Mouse (Mus musculus): Measurements from ENCODE around the gene Bok.
"Not testable (repeated sequence)": the region's sequence is repeated elsewhere in the genome, so short reads cannot be mapped to it uniquely, and the experiment has no call there.

Bok gene

DNA sequence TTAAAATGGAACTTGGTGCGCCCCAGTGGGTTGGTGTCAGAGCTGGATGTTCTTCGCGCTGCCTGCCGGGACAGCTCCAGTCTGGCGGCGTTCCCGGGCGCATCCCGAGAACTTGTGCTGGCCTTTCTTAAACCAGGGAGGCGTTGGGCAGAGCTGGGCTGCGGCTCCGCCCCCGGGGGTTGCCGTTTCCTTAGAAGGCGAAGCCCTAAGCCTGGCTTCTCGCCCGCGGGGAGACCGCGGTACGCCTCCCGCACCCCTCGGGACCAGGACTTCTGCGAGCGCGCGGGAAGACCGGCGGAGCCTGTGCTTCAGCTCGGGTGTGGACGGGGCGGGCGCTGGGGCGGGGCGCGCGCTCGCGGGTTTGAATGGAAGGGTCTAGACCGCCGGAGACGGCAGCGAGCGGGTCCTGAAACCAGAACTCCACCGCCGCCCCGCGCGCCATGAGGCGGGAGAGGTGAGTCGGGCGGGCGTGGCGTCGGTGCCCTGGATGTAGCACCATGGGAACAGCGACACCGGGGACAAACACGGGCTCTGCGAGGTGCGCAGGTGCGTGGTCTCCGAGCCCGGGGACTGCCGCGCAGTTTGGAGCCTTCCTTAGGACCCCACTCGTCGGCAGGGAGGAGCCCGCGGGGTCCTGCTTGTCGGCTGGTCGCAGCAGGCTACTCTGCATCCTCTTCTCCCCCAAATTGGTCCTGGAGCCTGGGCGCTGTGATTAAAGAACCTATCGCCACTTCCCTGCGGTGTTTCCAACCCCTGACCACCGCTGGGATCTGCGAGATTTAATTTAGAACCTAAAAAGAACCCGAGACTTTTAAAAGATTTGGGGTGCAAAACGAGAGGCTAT lies at the start of gene Bok:
Gene Bok, plus strand, starts transcription at position 260 of the 844 bp plus-strand sequence.
- no peak for DNase-seq (ENCODE audit: extremely low read depth, low read depth)

DNA sequence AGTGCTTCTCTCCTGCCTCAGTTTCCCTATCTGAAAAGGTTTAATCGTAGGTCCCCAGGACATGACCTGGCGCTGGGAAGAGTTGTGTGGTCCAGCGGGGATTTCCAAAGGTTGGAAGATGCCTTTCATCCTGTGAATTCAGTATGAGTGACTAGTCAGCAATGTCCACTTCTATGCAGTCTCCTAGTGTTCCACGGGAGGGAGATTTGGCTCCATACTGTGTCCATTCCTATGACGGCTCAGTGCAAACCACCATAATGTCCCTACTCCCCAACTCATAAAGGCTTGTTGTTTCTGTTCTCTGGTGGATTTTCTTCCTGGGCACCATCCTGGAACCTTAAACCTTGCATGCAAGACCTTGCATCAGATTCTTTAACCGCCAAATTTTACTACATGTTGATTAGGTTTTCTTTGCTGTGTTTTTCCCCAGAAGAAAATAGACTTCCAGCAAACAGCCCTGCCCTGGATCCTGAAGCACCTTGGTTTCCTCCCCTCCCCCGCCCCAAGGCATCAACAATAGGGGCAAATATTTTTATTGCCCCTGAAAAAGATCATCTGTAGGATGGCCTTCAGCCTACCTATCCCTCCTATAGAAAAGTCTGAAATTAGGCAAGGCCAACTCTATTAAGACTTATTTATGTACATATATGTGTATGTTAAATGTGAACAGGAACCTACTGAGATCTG lies 49.1 kb upstream of the Bok start:
- no peak for DNase-seq (ENCODE audit: extremely low read depth, low read depth)

DNA sequence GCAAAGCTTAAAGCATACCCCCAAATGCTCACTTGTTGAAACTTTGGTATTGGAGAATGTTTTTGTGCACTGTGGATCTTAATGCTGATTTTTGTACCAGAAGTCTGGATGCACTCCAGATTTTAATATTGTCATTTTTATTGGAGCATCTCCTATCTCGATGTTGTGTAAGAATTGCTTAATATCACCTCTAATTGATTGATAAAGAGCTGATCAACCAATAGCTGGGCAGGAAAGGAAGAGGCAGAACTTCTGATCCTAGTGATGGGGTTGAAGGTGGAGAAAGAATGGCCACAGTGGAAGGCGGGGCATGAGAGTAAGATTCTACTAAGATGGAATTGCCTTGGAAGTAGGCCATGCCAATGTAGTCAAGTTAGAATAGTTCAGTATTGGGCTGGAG lies 43.5 kb upstream of the Bok start:
- no peak for DNase-seq (ENCODE audit: extremely low read depth, low read depth)

DNA sequence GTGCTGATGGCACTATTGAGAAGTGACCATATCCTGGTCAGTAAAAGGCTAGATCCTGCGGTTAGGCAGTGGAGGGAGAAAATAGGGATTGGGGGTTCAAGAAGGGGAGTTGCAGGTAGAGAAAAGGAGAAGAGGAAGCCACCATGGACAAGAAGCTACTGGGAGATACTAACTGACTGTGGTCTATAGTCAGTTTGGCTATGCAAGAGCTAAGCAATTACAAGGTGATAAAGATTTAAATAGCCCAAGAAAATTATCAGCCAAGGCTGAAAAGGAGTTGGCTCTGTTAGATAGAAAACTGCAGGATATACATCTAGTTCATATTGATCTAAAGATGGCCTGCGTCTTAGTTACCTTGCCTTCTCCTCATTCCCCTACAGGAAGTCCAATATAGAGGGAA lies 42.8 kb upstream of the Bok start:
- no peak for DNase-seq (ENCODE audit: extremely low read depth, low read depth)

DNA sequence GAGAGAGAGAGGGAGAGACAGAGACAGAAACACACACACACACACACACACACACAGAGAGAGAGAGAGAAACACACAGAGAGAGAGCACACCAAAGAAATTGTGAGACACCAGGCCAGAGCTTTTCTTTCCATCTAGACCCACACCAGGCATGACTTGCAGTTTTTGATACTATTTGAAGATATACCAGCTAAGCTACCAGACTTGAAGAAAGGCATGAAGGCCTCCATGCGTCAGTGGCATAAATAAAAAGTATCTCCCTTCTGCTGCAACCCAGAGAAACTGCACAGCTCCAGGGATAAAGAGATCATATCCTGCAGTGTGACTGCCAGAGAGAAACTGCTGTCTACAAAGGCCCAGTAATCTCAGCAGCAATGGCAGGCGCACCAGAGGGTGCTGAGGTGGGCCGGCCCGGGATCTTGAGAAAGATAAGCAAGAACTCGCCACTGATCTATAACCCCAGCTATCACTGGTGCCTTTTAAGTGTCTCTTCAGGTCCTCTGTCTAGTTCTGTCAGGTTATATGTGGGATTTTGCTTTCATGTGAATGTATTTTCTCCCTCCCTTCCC lies 35.8 kb upstream of the Bok start:
- DNase-seq (ENCODE audit: extremely low read depth, low read depth), result no peak

DNA sequence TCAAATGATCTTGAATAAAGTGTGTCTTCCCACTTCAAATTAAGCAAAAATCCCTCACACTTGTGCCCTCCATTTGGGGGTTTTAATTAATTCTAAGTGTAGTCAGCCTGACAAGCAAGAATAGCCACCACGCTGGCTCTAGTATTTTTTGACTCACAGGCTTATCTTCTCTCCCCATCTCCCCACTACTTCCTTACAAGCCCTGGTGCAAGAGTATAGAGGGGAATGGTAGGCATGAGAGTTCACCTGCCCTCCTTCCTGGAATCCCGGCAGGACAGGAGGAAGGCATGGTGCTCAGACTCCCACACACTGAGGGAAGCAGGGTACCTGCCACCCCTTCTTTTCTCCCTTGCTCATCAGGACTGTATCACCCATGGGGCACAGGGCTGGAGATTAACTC lies 31.2 kb upstream of the Bok start:
- DNase-seq (ENCODE audit: extremely low read depth, low read depth), result no peak

DNA sequence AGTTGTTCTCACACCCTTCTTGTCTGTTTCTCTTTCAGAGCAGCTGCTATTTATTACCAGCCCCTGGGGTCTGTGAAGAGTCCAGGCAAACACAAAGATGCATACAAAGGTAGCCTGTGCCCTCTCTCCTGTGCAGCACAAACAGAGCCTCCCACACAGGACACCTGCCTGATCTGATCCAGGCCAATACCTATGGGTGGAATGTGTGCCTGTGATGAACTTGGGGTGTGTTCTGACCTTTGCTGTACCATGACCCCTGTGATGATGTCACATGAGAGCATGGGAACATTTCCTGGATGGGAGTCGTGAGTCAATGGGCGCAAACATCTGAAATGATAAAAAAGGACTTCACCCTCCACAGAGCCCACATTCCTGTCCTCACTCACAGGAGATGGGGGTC lies 30.7 kb upstream of the Bok start:
- no peak for DNase-seq (ENCODE audit: extremely low read depth, low read depth)

DNA sequence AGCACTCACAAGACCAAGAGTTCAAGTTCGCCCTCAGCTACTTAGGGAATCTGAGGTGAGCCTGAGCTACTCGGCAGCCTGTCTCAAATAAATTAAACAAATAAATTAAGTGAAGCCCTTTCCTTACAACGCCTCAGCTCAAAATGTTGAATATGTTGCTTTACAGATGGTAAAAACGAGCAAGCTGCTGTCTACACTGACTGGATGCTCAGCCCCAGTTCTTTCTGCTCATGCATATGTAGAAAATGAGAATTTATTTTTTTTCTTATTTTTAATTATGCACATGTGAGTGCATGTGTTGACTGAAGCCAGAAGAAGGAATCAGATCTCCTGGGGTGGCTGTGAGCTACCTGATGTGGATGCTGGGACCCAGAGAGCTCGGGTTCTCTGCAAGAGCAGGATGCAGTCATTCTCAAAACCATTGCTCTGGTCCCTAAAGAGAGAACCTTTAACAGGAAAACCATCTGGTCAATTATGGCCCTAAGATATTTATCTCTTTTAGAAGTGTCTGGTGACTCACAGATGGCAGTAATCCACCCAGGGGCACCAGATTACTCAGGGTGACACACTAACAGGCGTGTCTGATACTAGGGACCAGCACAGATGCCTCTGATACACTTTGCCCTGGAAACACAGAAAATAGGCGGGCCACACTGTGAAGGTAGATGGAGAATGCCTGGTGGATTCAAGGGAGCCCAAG lies 29.0 kb upstream of the Bok start:
- DNase-seq (ENCODE audit: extremely low read depth, low read depth), result no peak

DNA sequence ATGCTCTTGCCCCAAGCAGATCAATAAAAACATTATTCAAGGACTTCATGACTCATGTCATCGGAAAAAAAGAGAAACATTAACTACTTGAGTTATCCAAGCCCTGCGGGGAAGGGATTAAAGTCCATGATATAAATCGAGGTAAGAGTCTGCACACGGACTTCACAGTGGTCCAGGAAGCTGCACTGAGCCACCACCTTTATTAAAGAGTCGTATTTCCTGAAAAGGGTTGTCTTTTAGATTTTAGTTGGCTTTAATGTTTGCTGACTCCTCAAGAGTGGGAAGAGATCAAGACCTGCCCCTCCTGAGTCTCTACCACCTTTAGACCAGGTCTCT lies 28.5 kb upstream of the Bok start:
- DNase-seq (ENCODE audit: extremely low read depth, low read depth), result no peak

DNA sequence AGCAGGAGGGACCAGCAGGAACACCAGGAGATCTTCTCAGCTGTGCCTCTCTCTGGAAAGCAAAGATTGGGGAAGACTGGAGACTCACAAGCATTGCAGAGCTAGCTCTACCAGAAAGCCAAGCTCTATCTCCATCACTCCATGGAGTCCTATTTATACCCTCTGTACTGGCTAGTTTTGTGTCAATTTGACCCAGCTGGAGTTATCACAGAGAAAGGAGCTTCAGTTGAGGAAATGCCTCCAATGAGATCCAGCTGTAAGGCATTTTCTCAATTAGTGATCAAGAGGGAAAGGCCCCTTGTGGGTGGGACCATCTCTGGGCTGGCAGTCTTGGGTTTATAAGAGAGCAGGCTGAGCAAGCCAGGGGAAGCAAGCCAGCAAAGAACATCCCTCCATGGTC lies 26.9 kb upstream of the Bok start, which contains the start of gene Stk25:
Gene Stk25, minus strand, starts transcription at position 101 of the 400 bp plus-strand sequence.
- DNase-seq (ENCODE audit: extremely low read depth, low read depth), result not testable (repeated sequence)

DNA sequence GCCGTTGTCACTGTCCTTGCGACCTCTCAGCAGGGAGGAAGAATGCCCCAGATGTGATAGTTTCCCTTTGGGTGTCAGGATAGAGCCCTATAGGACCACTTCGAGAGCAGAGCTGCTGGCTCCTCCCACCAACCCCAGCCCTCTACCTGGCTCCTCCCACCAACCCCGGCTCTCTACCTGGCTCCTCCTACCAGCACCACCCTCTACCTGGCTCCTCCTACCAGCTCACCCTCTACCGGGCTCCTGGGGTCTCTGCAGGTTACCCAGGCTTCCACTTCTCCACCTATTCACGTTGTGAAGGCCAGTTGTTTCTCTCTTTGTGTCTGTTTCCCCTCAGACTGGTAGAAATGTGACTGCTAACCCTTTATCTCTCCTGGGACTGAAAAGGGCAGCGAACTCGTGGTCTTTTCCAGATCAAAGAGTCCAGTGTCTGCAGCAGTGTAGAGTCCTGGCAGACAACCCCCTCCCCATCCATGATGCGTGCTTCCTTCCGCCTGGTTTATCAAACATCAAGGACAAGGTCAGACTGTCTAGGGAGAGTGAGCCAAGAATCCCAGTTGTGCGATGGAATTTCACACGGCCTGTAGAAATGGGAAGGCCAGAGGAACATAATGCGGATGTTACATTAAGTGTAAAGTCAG lies 17.6 kb upstream of the Bok start:
- no peak for DNase-seq (ENCODE audit: extremely low read depth, low read depth)

DNA sequence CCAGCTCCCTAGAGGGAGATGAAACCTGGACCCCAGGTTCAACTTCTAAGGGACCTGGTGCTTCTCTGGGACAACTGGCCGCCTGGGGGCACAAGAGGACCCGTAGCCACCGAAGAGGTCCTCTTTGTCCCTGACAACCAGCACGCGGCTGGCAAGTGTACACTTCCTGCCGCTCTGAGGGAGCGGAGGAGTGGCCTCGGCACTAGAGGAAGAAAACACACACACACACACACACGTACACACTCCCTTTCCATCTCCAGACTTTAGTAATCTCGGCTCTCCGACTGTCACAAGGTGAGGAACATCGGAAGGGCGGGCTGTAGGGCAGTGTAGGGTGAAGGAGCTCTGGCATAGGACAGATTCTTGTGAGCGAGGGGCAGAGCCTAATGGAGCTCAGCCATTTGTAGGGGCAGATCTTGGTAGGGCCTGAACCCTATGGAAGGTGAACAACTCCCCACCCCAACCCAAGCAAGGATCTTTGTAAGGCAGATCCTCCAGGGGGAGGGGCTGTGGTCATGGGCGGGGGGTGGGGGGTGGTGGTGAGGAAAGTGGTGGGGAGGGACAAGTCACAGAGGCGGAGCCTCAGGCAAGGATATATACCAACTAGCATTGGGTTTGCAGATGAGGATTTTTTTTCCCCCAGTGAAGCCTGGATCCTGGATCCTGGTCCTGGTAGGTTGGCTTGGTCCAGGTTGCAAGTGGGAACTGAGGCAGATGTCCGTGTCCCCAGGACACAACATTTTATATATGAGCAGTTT lies 16.5 kb upstream of the Bok start:
- DNase-seq (ENCODE audit: extremely low read depth, low read depth), result no peak

DNA sequence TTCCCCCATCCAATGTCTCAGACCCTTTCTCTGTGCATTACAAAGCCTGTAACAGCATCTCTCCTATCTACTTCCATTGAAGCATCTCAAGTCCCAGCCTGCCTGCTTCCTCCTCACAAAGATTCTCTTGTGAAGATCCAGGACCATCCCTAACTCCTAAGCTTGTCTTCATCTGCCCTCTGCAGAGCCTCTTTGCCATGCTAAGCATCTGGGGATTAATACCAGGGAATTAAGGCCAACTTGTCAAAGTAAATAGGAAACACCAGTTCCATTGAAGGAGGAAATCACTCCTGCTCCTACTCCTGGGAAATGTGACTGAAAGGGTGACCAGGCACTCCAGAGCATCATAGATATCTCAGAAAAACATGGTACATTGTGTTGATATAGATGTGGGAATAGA lies 15.5 kb upstream of the Bok start:
- no peak for DNase-seq (ENCODE audit: extremely low read depth, low read depth)

DNA sequence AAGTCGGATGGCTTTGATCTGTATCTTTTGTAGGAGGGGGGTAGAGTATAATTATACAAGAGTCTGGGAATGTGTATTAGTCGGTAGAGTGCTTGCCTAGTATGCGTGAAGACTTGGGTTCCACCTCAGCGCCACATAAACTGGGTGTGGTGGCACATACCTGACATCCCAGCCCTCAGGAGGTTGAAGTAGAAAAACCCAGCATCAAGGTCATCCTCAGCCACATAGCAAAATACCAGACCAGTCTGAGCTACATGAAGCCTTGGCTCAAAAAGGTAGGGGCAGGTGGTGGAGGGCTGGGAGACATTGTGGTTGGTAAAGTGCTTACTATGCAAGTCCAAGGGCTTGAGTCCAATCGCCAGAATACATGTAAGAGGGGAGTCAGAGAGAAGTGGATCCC lies 12.8 kb upstream of the Bok start:
- DNase-seq (ENCODE audit: extremely low read depth, low read depth), result no peak

DNA sequence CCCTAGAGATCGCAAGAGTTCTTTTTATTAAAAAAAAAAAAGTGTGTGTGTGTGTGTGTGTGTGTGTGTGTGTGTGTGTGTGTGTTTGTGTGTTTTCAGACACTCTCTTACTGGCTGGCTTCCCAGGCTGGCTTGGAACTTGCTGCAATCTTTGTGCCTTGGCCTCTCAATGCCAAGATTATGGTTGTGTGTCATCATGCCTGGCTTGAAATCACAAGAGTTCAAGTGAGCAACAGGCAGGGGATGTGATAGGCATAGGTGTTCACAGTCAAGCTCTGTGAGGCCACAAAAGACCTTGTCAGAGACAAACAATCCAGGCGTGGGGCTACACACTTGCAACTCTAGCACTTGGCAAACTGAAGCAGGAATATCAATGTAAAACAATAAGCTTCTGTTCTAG lies 7.1 kb upstream of the Bok start:
- DNase-seq (ENCODE audit: extremely low read depth, low read depth), result no peak

DNA sequence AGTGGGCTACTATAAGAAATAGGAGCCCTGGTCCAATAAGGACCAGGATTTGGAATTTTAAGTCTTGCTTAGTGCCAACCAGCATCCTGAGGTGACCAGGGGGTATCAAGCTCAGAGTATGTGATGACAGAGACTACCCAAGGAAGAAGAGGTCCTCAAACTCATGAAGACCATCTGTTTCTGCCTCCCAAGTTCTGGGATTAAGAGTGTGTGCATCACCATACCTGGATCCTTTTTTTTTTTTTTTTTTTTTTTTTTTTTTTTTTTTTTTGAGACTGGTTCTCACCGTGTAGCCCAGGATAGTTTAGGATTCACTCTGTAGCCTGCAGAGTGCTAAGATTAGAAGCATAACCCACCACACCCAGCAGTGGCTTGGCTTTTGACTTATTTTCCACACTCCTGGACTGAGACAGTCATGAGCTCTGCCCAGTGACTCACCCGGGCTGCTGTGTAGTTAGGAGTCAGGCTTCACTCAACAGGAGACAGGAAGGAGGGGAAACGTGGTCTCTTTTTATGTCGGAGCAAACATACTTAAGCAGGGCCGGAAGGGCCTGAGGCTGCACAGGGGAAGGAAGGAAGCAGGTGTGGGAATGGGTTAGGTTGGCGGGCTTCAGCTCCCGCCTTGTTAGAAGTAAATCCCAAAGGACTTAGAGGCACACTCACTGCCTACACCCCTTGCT lies 5.4 kb upstream of the Bok start:
- no peak for DNase-seq (ENCODE audit: extremely low read depth, low read depth)

DNA sequence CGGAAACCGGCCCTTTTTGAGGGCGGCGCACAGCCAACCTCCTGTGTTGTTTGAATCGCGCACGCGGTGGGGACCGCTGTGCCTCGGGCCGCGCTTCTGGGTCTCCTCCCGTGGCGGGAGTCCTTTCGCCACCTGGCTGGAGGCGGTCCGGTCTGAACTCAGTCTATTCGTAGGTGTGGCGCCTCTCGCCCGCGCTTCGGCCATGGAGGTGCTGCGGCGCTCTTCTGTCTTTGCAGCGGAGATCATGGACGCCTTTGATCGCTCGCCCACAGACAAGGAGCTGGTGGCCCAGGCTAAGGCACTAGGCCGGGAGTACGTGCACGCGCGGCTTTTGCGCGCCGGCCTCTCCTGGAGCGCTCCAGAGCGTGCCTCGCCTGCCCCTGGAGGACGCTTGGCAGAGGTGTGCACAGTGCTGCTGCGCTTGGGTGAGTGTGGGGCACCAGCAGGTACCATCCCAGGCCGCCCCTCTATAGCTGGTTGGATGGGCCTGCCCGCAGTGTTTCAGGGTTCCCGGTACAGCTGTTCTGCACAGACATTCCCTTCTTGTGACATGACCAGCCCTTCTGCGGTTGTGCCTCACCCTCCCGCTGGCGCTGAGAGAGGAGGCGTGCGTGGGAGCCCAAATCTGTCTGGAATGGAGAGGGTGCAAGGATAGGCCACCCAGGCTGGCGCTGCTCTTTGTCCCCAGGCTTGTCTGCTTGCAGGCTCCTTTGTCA lies 943 bp downstream of the Bok start:
- DNase-seq (ENCODE audit: extremely low read depth, low read depth), result no peak

DNA sequence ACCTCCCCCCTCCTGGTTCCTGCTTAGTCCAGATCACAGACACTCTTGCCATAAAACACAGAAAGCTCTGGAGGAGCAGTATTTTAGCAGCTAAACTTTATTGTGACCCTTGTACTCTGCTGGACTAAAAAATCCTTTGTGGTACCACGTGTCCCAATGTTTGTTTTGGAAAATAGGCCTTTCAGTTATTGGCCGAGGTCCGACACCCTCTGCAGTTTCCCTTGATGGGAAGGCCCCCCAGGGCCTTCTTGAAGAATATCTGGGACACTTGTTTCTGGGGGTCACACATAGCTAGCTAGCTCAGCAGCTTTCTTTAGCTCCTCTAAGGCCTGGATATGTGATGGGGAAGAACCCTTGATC lies 1.5 kb downstream of the Bok start:
- no peak for DNase-seq (ENCODE audit: extremely low read depth, low read depth)

DNA sequence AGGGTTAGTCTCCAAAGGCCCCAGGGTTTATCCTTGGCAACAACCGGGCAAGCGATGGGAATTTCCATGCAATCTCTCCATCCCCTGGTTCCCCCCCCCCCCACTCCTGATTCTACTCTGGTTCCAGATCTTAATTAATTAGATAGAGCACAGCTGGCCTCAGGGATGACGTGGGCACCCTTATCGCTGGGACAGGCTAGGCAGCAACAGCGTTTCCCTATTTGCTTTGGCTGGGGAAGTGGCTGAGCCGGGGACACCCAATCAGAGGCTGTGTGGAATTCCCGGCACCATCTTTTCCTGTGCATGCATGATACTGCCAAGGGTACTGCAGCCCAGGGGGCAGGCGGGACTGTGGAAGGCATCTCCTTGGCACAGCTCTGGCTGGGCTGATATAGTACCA lies 2.7 kb downstream of the Bok start:
- peak; percentile 47 for DNase-seq (ENCODE audit: extremely low read depth, low read depth)
